Mouse (Mus musculus) stomach, embryonic 16.5 days (tissue): ENCODE results near the gene Ugt1a7c. TPM values are rescaled to one million over a fixed set of nuclear protein-coding genes. Genes with fewer than 3 reads are reported as not detected.

Source experiments
- ATAC-seq: fragments of 200-750 bp; cut with Nextera tagmentation; 2 replicates; pipeline ENCODE4 v1.8.0; 2017; ENCODE audit warnings: moderate number of reproducible peaks, moderate TSS enrichment; ENCODE audit not compliant: insufficient read depth, low FRiP score
- H3K27ac ChIP-seq: fragments of 300-500 bp; sonication (generic); 2 replicates; pipeline ENCODE4 v1.5.1; 2014; ENCODE audit warnings: low read length
- H3K27me3 ChIP-seq: fragments of 300-500 bp; sonication (generic); 2 replicates; pipeline ENCODE4 v1.6.1; 2014; ENCODE audit warnings: low read length, control low read depth, mixed read lengths; ENCODE audit not compliant: control insufficient read depth, insufficient read depth
- H3K36me3 ChIP-seq: fragments of 300-500 bp; sonication (generic); 2 replicates; pipeline ENCODE4 v1.6.1; 2014; ENCODE audit warnings: low read length; ENCODE audit not compliant: control insufficient read depth, insufficient read depth
- H3K4me1 ChIP-seq: fragments of 300-500 bp; sonication (generic); 2 replicates; pipeline ENCODE4 v1.6.1; 2014; ENCODE audit warnings: low read length, control low read depth, mixed read lengths; ENCODE audit not compliant: control insufficient read depth, insufficient read depth
- H3K4me2 ChIP-seq: fragments of 300-500 bp; sonication (generic); 2 replicates; pipeline ENCODE4 v1.6.1; 2014; ENCODE audit warnings: low read depth, low read length, mixed read lengths
- H3K4me3 ChIP-seq: fragments of 300-500 bp; sonication (generic); replicated peaks from 2 replicates; pipeline ENCODE4 v1.5.1; 2014; ENCODE audit warnings: mild to moderate bottlenecking, low read length
- H3K9ac ChIP-seq: fragments of 300-500 bp; sonication (generic); 2 replicates; pipeline ENCODE4 v1.6.1; 2014; ENCODE audit warnings: low read length
- H3K9me3 ChIP-seq: fragments of 300-500 bp; sonication (generic); replicated peaks from 2 replicates; pipeline ENCODE4 v1.6.1; 2016; ENCODE audit warnings: low read length, control low read depth; ENCODE audit not compliant: control insufficient read depth
- WGBS: fragments of 180-500 bp; shearing (Covaris S2); extraction: QIAGEN DNeasy Blood & Tissue Kit; methylation state at CpG from one replicate; pipeline ENCODE4 v1.1.7; 2014; 5-methylcytosine and 5-hydroxymethylcytosine counted together
- polyA plus RNA-seq: library from polyadenylated mRNA; unstranded; fragments of >200 nt; fragmentation: Nextera tagmentation; extraction: Ambion mirVana; gene quantifications from 2 replicates; pipeline ENCODE4 v1.2.1, GENCODE M21; 2015

The Ugt1a7c gene
- polyA plus RNA-seq, 1 experiment from 2014 or later = 15.8 TPM

DNA sequence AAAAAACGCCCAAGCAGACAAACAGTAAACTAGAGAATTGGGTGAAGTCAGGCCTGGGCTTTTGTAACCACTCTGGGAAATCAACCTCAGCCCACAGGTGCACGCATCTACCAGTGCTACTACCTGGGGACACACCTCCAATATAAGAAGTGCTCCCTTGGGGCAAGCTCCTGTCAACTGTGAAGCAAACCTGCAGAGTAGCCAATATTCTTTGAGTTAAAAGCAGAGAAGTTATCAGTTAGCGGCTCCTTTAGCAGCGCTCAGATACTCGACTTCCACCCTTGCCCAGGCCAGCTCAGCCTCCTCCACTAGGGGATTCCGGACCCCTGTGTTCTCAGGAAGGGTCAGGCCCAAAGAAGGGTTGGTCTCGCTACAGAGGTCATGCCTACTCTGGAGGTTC, 166.8 kb downstream of the Ugt1a7c start:
- ATAC-seq = no peak
- Histone ChIP-seq H3K36me3 (peaks cover 65% of the 10 kb centered on the region), H3K9ac (no peak overlapping the region), H3K27ac (peak overlapping the region; percentile 7), H3K9me3 (no peaks in the 10 kb centered on the region), H3K4me3 (no peak overlapping the region), H3K4me2 (no peak overlapping the region), H3K4me1 (peaks cover 18% of the 10 kb centered on the region), H3K27me3 (no peaks in the 10 kb centered on the region)
- WGBS = 85% methylated on average over 7 of the region's 7 CpGs

DNA sequence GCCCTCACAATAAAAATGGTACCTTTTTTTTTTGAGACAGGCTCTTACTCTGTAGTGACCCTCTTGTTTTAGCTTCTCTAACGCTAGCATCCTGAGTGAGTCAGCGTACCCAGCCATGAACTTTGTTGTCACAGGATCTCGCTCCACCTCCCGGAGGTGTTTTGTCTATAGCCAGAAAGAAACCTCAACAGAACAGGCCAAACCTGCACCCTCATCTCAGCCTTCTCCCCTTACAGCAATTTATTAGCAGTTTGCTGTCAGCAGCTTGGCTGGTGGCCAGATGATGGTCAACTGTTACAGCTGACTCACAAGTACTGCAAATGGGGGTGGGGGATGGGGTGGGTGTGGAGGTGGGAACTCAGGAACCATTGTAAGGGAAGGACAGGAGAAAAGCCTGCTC, 167.4 kb downstream of the Ugt1a7c start:
- Histone ChIP-seq H3K9ac (no peak overlapping the region), H3K4me3 (no peak overlapping the region), H3K4me2 (no peak overlapping the region), H3K27me3 (no peaks in the 10 kb centered on the region), H3K36me3 (peaks cover 71% of the 10 kb centered on the region), H3K9me3 (no peaks in the 10 kb centered on the region), H3K4me1 (peaks cover 18% of the 10 kb centered on the region), H3K27ac (peak overlapping the region; percentile 12)
- 47% methylated on average over 4 of the region's 4 CpGs for WGBS
- peak; percentile 51 for ATAC-seq

DNA sequence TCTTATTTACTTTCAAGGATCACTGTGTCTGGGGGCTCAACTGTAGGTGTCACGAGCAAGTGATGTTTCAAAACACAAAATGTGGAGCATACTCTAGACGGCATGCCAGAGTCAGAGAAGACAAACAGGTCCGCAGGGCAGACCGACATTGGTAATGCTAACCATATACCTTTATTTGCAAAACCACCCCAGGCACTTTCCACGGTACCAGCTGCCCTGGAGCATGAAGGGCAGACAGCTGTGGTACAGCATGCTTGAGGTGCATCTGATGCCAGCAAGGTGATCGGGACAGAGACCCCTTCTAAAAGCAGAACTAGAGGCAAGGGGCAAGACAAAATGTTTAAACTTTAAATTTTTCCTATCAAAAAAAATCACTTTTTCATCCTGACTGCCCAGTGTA, 168.1 kb downstream of the Ugt1a7c start:
- 66% methylated on average over 6 of the region's 6 CpGs for WGBS

DNA sequence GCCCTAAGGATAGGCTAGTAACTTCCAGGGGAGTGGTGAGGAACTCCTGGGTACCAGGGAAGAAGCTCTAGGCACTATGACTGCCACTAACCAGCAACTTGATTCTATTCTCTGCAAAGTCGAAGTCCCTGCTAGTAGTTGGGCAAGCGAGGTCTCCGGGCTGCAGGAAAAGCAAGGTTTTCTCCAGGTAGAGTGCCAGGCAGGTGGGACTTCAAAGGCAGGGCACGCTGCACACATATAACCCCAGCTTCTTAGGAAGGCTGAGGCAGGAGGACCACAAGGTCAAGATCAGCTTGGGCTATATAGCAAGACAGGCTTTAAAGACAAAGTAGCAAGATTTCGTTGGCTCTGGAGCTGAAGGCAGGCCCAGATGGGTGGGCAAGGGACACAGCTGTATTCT, 168.9 kb downstream of the Ugt1a7c start:
- no peak overlapping the region for H3K27ac ChIP-seq
- WGBS = 89% methylated on average over 5 of the region's 5 CpGs
- ATAC-seq = no peak

More for the DNA sequence above, 168.1 kb downstream of the Ugt1a7c start:
- peaks cover 18% of the 10 kb centered on the region for H3K4me1 ChIP-seq
- H3K9me3 ChIP-seq = no peaks in the 10 kb centered on the region
- H3K9ac ChIP-seq = no peak overlapping the region
- ATAC-seq = no peak
- no peak overlapping the region for H3K4me2 ChIP-seq
- peaks cover 78% of the 10 kb centered on the region for H3K36me3 ChIP-seq
- no peaks in the 10 kb centered on the region for H3K27me3 ChIP-seq
- H3K4me3 ChIP-seq = no peak overlapping the region
- H3K27ac ChIP-seq = peak overlapping the region; percentile 12; the same call in 1 of the 2 replicates

DNA sequence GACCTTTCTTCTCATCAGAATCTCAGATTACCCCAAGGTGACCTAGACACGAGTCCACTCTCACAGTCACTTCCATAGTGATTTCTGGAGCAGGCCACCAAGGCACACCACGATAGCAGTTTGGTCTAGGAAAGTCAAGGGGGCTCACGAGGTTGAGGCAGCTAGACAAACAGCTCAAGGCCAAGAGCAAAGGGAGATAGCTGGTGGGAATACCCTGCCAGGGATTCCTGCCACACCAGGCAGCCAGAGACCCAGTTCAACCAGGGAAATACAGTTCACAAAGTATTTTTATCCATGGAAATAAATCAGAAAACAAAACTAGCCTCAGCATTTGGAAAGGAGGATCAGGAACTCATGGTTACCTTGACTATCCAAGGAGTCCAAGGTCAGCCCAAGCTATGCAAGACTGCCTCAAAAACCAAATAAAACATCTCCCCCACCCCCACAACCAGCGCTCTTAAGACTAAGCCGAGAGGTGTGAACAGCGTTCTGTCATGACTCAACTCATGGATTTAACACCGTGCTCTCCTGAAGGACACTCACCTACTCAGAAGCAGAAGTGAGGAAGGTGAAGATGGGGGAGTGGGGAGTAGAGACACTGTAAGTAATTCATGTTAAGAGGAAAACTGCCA, 169.5 kb downstream of the Ugt1a7c start:
- WGBS = 83% methylated on average over 7 of the region's 7 CpGs
- no peak overlapping the region for H3K4me3 ChIP-seq
- H3K36me3 ChIP-seq = peaks cover 92% of the 10 kb centered on the region
- peaks cover 16% of the 10 kb centered on the region for H3K4me1 ChIP-seq
- H3K27ac ChIP-seq = no peak overlapping the region
- no peak overlapping the region for H3K4me2 ChIP-seq
- no peaks in the 10 kb centered on the region for H3K27me3 ChIP-seq
- no peak overlapping the region for H3K9ac ChIP-seq
- no peak for ATAC-seq
- H3K9me3 ChIP-seq = no peaks in the 10 kb centered on the region

More for the DNA sequence above, 168.9 kb downstream of the Ugt1a7c start:
- H3K27me3 ChIP-seq = no peaks in the 10 kb centered on the region
- H3K36me3 ChIP-seq = peaks cover 86% of the 10 kb centered on the region
- H3K4me1 ChIP-seq = peaks cover 18% of the 10 kb centered on the region
- H3K9me3 ChIP-seq = no peaks in the 10 kb centered on the region
- H3K4me2 ChIP-seq = no peak overlapping the region
- H3K4me3 ChIP-seq = no peak overlapping the region
- no peak overlapping the region for H3K9ac ChIP-seq

DNA sequence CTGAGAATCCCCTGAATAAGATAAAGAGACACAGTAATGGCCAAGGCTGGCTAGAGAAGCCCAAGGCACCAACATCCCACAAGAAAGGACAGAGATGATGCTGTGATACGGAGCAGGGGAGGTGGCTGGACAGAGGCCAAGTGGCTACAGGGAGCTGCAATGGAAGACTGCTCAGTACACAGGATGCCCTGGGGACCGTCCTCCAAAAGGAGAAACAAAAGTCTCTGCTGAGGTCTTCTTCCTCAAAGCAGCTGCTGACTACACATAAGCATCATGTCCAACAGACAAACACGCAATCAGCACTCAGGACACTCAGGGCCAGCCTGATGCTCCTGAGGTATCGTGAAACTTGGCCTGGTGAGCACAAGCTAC, 170.0 kb downstream of the Ugt1a7c start:
- WGBS = 78% methylated on average over 4 of the region's 4 CpGs
- no peak overlapping the region for H3K4me2 ChIP-seq
- no peaks in the 10 kb centered on the region for H3K27me3 ChIP-seq
- no peak overlapping the region for H3K4me3 ChIP-seq
- H3K27ac ChIP-seq = no peak overlapping the region
- H3K9ac ChIP-seq = no peak overlapping the region
- peaks cover 92% of the 10 kb centered on the region for H3K36me3 ChIP-seq
- ATAC-seq = no peak
- H3K4me1 ChIP-seq = peaks cover 12% of the 10 kb centered on the region; the same call in 1 of the 2 replicates
- no peaks in the 10 kb centered on the region for H3K9me3 ChIP-seq

DNA sequence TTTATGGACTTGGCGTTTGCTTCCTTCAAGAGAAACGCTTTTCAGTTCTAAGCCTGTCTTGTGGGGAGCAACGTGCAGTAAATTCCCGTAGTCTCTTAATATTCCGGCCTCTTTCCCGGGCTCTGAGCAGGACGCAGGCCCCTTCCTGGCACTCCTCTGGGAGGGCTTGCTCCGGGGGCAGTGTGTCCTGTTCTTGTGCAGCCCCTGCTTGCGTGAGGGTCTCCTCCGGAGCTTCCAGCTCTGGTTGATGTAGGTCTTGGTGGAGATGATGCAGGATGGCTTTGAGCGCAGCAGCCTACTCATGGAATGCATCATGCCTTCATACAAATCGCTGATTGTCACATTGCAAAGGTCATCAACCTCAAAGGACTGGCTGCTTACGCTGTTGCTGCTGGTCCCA, 171.3 kb downstream of the Ugt1a7c start:
- H3K27ac ChIP-seq = no peak overlapping the region
- H3K9me3 ChIP-seq = no peaks in the 10 kb centered on the region
- 89% methylated on average over 13 of the region's 13 CpGs for WGBS
- peaks cover 9% of the 10 kb centered on the region; the same call in 1 of the 2 replicates for H3K4me1 ChIP-seq
- no peaks in the 10 kb centered on the region for H3K27me3 ChIP-seq
- peaks cover 89% of the 10 kb centered on the region for H3K36me3 ChIP-seq
- H3K4me2 ChIP-seq = no peak overlapping the region
- H3K4me3 ChIP-seq = no peak overlapping the region
- no peak for ATAC-seq
- H3K9ac ChIP-seq = no peak overlapping the region

DNA sequence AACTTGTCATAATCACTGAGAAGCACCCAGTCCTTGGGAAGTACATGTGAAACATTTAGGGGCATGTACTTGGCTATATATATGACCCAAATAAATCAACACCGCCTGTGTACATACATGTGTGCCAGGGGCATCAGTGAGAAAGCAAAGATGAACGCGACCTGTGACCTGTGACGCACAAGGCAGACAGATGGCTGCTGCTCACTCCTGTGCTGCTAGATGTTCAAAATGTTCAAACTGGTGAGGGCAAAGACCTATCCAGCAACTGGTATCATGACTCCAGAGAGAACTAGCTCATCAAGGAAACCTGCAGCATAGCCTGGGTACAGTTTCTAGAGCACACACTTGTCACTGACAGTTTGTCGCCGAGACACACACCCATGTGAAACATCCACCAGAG, 172.6 kb downstream of the Ugt1a7c start:
- peaks cover 2% of the 10 kb centered on the region; the same call in 1 of the 2 replicates for H3K4me1 ChIP-seq
- WGBS = 91% methylated on average over 6 of the region's 6 CpGs
- H3K4me3 ChIP-seq = no peak overlapping the region
- no peak for ATAC-seq
- H3K9ac ChIP-seq = no peak overlapping the region
- H3K4me2 ChIP-seq = no peak overlapping the region
- H3K27ac ChIP-seq = no peak overlapping the region
- H3K27me3 ChIP-seq = no peaks in the 10 kb centered on the region
- peaks cover 84% of the 10 kb centered on the region for H3K36me3 ChIP-seq
- no peaks in the 10 kb centered on the region for H3K9me3 ChIP-seq

DNA sequence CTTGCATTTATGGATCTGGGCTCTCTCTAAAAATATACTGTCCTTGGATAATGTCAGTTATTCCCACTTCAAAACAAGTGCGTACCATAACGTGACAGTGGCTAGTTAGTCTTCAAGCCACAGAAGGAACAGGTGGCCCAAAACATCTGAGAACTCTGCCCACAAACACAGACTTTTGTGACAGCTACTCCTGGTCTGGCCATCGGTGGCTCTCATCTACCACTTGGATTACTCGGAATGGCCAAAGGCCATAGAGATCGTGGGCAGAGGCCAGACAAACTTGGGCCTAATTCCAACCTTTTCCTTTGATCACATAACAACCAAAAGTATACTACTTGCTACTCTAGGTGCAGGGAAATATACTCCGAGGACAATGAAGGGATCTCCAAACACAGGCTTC, 173.2 kb downstream of the Ugt1a7c start:
- peaks cover 79% of the 10 kb centered on the region for H3K36me3 ChIP-seq
- no peak overlapping the region for H3K9ac ChIP-seq
- H3K4me3 ChIP-seq = no peak overlapping the region
- WGBS = 86% methylated on average over 6 of the region's 6 CpGs
- no peak overlapping the region for H3K27ac ChIP-seq
- no peak for ATAC-seq
- no peak overlapping the region for H3K4me2 ChIP-seq
- H3K9me3 ChIP-seq = no peaks in the 10 kb centered on the region
- H3K27me3 ChIP-seq = no peaks in the 10 kb centered on the region
- H3K4me1 ChIP-seq = no peaks in the 10 kb centered on the region
